Mouse (Mus musculus) neural tube, embryonic 13.5 days (tissue): Measurements from ENCODE around the gene Kdm6b. TPM values are rescaled to one million over a fixed set of nuclear protein-coding genes. Genes with fewer than 3 reads are reported as not detected.

ENCODE experiments used
- ATAC-seq: fragments of 200-750 bp; cut with Nextera tagmentation; 2 replicates; pipeline ENCODE4 v1.8.0; 2017; ENCODE audit warnings: low read depth, mild to moderate bottlenecking, moderate TSS enrichment, moderate library complexity
- H3K27ac ChIP-seq: fragments of 300-500 bp; sonication (generic); replicated peaks from 2 replicates; pipeline ENCODE4 v1.5.1; 2015; ENCODE audit warnings: moderate library complexity, mild to moderate bottlenecking, inconsistent platforms
- H3K27me3 ChIP-seq: fragments of 300-500 bp; sonication (generic); 2 replicates; pipeline ENCODE4 v1.6.1; 2015; ENCODE audit warnings: mild to moderate bottlenecking, inconsistent platforms
- H3K36me3 ChIP-seq: fragments of 300-500 bp; sonication (generic); 2 replicates; pipeline ENCODE4 v1.6.1; 2015; ENCODE audit warnings: mild to moderate bottlenecking, inconsistent platforms
- H3K4me1 ChIP-seq: fragments of 300-500 bp; sonication (generic); replicated peaks from 2 replicates; pipeline ENCODE4 v1.6.1; 2015; ENCODE audit warnings: inconsistent platforms
- H3K4me2 ChIP-seq: fragments of 300-500 bp; sonication (generic); 2 replicates; pipeline ENCODE4 v1.6.1; 2015; ENCODE audit warnings: inconsistent platforms, mild to moderate bottlenecking, moderate library complexity
- H3K4me3 ChIP-seq: fragments of 300-500 bp; sonication (generic); 2 replicates; pipeline ENCODE4 v1.5.1; 2015; ENCODE audit warnings: mild to moderate bottlenecking, inconsistent platforms
- H3K9ac ChIP-seq: fragments of 300-500 bp; sonication (generic); 2 replicates; pipeline ENCODE4 v1.6.1; 2015; ENCODE audit warnings: moderate library complexity, mild to moderate bottlenecking, inconsistent platforms
- H3K9me3 ChIP-seq: fragments of 300-500 bp; sonication (generic); 2 replicates; pipeline ENCODE4 v1.6.1; 2016; ENCODE audit warnings: inconsistent platforms
- WGBS: fragments of 180-500 bp; shearing (Covaris S2); methylation state at CpG from one replicate; pipeline ENCODE4 v1.1.7; 2015; 5-methylcytosine and 5-hydroxymethylcytosine counted together
- polyA plus RNA-seq: library from polyadenylated mRNA; unstranded; fragments of >200 nt; fragmentation: Nextera tagmentation; extraction: Ambion mirVana; gene quantifications from 2 replicates; pipeline ENCODE4 v1.2.1, GENCODE M21; 2015

Gene Kdm6b
- polyA plus RNA-seq, result 44.8 and 47.4 TPM in 2 replicates

DNA sequence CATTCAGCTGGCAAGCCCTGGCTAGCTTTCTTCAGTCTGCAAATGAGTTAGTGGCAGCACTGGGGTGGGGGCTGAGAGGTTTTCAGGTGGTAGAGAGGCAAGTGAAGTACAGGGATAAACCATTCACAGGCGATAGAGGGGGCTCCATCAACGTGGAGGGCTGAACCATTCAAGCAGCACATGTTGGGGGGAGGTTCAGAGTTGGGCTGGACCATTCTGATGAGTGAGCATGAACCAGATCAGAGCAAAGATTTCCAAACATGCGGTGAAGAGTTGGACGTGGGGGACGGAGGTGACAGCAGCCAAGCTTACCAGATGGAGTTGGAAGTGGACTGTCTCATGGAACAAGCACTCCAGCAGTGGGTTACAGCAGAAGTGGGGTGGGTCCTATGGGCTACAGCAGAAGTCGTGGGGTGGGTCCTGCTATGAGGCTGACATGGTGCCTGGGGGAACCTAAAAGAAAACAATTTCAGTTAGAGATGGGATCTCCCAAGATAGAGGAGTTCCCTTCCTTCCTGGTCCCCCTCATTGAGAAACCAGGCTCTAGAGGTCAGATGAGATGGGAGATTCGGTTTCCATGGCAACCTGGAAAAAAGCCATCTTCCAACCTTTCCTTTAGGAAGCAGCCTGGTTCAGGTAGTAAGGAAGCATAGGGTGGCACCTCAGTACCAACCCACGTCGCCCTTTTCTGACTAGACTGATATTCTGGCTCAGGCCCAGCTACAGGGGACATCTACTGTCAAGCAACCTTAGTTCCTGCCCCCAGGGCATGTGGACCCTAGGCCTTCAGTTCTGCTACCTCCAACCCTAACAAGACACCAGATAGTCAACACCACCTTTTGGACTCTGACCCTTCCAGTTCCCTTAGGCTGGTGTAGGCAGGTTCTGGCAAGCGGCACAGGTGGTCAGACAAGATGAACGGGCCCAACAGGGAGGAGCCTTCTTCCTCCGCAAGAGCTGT, at the start of gene Kdm6b:
Gene Kdm6b (minus strand): TSS at position 455 of the 961 bp plus-strand sequence.
- H3K9me3 ChIP-seq, result no peaks in the 10 kb centered on the region
- peak within 1 kb of the TSS; percentile 100 for H3K9ac ChIP-seq
- 34% methylated on average over 12 of the region's 12 CpGs for WGBS
- H3K4me3 ChIP-seq, result peak within 1 kb of the TSS; percentile 90
- no peaks in the 10 kb centered on the region for H3K27me3 ChIP-seq
- peak within 1 kb of the TSS; percentile 96 for H3K4me2 ChIP-seq
- ATAC-seq, result no peak
- H3K27ac ChIP-seq, result peak within 1 kb of the TSS; percentile 100
- peaks cover 18% of the 10 kb centered on the region for H3K36me3 ChIP-seq
- H3K4me1 ChIP-seq, result peaks cover 76% of the 10 kb centered on the region

GRCm38 (mm10) chr11:69461568-69461967, 48.1 kb upstream of the Kdm6b start:
- 81% methylated on average over 5 of the region's 5 CpGs for WGBS

GRCm38 (mm10) chr11:69459883-69460282, 46.4 kb upstream of the Kdm6b start:
- H3K4me1 ChIP-seq, result peaks cover 12% of the 10 kb centered on the region
- no peaks in the 10 kb centered on the region for H3K27me3 ChIP-seq
- no peak overlapping the region for H3K9ac ChIP-seq
- H3K4me3 ChIP-seq, result no peak overlapping the region
- 87% methylated on average over 4 of the region's 4 CpGs for WGBS
- no peaks in the 10 kb centered on the region for H3K9me3 ChIP-seq
- no peak overlapping the region for H3K27ac ChIP-seq
- ATAC-seq, result no peak
- no peaks in the 10 kb centered on the region for H3K36me3 ChIP-seq
- H3K4me2 ChIP-seq, result no peak overlapping the region

More at GRCm38 (mm10) chr11:69461568-69461967, 48.1 kb upstream of the Kdm6b start:
- H3K4me2 ChIP-seq, result no peak overlapping the region
- H3K4me3 ChIP-seq, result no peak overlapping the region
- no peak overlapping the region for H3K27ac ChIP-seq
- H3K36me3 ChIP-seq, result no peaks in the 10 kb centered on the region
- H3K9ac ChIP-seq, result no peak overlapping the region
- peaks cover 9% of the 10 kb centered on the region for H3K4me1 ChIP-seq
- H3K9me3 ChIP-seq, result no peaks in the 10 kb centered on the region
- no peak for ATAC-seq
- H3K27me3 ChIP-seq, result no peaks in the 10 kb centered on the region

DNA sequence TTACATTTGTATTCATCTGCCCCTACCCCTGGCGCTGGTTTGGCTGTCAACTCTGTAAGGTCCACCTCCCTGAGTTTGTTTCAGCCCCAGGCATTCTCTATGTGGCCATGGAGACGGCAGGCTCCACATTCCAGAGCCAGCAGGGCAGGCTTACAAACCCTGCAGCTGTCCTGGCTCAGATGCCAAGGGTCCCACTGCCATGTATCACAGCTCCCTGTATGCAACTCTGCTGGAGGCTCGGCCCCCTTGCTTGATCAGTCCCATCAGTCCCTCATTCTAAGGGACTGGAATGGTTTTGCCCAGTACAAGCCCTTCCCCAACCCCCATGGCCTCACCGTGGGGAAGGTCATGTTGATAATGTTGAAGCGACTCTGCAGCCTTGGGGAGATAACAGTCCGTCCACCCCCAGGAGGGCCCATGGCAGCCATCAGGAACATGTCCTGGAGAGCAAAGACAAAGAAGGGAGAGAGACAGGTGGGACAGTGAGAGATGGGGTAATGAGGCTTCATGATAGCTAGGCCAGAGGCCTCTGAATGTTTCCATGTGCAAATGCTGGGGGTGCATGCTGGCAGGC, 43.6 kb upstream of the Kdm6b start:
- Histone ChIP-seq H3K9me3 (no peaks in the 10 kb centered on the region), H3K4me1 (peaks cover 17% of the 10 kb centered on the region), H3K27me3 (no peaks in the 10 kb centered on the region), H3K9ac (no peak overlapping the region), H3K27ac (peak overlapping the region; percentile 59), H3K4me2 (no peak overlapping the region), H3K4me3 (no peak overlapping the region), H3K36me3 (no peaks in the 10 kb centered on the region)
- ATAC-seq, result peak; percentile 86; the same call in 1 of the 2 replicates
- whole genome bisulfite sequencing, result 25% methylated on average over 6 of the region's 6 CpGs

- ATAC-seq, result no peak
- Histone ChIP-seq H3K27me3 (no peaks in the 10 kb centered on the region), H3K4me2 (no peak overlapping the region), H3K36me3 (no peaks in the 10 kb centered on the region), H3K4me1 (peaks cover 23% of the 10 kb centered on the region), H3K9ac (no peak overlapping the region), H3K27ac (peak overlapping the region; percentile 38; the same call in 1 of the 2 replicates), H3K9me3 (no peaks in the 10 kb centered on the region), H3K4me3 (no peak overlapping the region)
- WGBS, result 57% methylated on average over 23 of the region's 23 CpGs
Observed at GRCm38 (mm10) chr11:69452114-69452867, 38.8 kb upstream of the Kdm6b start.

- H3K4me2 ChIP-seq, result no peak overlapping the region
Observed at GRCm38 (mm10) chr11:69447299-69447698, 33.8 kb upstream of the Kdm6b start.

GRCm38 (mm10) chr11:69443328-69443727, 29.9 kb upstream of the Kdm6b start:
- H3K27ac ChIP-seq, result no peak overlapping the region
- no peak overlapping the region for H3K9ac ChIP-seq
- H3K4me2 ChIP-seq, result no peak overlapping the region
- no peaks in the 10 kb centered on the region for H3K9me3 ChIP-seq
- no peaks in the 10 kb centered on the region for H3K27me3 ChIP-seq
- peaks cover 10% of the 10 kb centered on the region for H3K4me1 ChIP-seq
- ATAC-seq, result no peak
- WGBS, result 35% methylated on average over 5 of the region's 5 CpGs
- no peaks in the 10 kb centered on the region for H3K36me3 ChIP-seq
- no peak overlapping the region for H3K4me3 ChIP-seq

More at GRCm38 (mm10) chr11:69447299-69447698, 33.8 kb upstream of the Kdm6b start:
- Histone ChIP-seq H3K9me3 (no peaks in the 10 kb centered on the region), H3K4me3 (no peak overlapping the region), H3K4me1 (peaks cover 12% of the 10 kb centered on the region), H3K27ac (no peak overlapping the region), H3K27me3 (no peaks in the 10 kb centered on the region), H3K9ac (no peak overlapping the region), H3K36me3 (no peaks in the 10 kb centered on the region)
- no peak for ATAC-seq
- 70% methylated on average over 7 of the region's 7 CpGs for WGBS

DNA sequence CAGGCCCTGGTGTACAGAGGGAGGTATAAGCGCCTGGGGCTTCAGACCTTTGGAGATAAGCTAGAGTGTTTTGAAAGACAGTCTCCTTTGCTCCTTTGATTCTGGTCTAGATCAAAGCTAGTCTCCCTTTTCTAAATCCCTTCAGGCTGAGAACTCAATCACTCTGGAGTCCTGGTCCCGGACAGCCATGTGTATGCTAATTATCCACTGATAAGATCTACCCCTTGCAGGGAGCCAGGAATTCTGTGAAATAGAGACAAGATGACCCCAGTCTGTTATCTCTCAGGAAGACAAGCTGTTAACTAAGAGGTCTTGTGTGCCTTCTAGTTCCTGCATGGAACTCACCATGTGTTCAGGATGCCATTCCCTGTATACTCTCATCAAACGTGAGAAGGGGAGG, 23.8 kb upstream of the Kdm6b start:
- Histone ChIP-seq H3K27me3 (no peaks in the 10 kb centered on the region), H3K4me2 (no peak overlapping the region)
- 61% methylated on average over 3 of the region's 3 CpGs for WGBS

GRCm38 (mm10) chr11:69433189-69433588, 19.7 kb upstream of the Kdm6b start:
- peaks cover 9% of the 10 kb centered on the region for H3K4me1 ChIP-seq
- no peaks in the 10 kb centered on the region for H3K36me3 ChIP-seq
- H3K27ac ChIP-seq, result no peak overlapping the region
- H3K9ac ChIP-seq, result no peak overlapping the region
- H3K4me2 ChIP-seq, result no peak overlapping the region
- 57% methylated on average over 6 of the region's 6 CpGs for WGBS
- no peaks in the 10 kb centered on the region for H3K9me3 ChIP-seq
- ATAC-seq, result no peak
- H3K4me3 ChIP-seq, result no peak overlapping the region
- H3K27me3 ChIP-seq, result no peaks in the 10 kb centered on the region

More for the DNA sequence above, 23.8 kb upstream of the Kdm6b start:
- Histone ChIP-seq H3K9ac (no peak overlapping the region), H3K4me1 (peaks cover 3% of the 10 kb centered on the region), H3K36me3 (no peaks in the 10 kb centered on the region), H3K27ac (no peak overlapping the region), H3K9me3 (no peaks in the 10 kb centered on the region), H3K4me3 (no peak overlapping the region)
- ATAC-seq, result no peak

- no peaks in the 10 kb centered on the region for H3K9me3 ChIP-seq
- H3K4me1 ChIP-seq, result peaks cover 9% of the 10 kb centered on the region
- no peaks in the 10 kb centered on the region for H3K27me3 ChIP-seq
- no peak overlapping the region for H3K4me3 ChIP-seq
- H3K4me2 ChIP-seq, result no peak overlapping the region
- no peak overlapping the region for H3K27ac ChIP-seq
- no peak overlapping the region for H3K9ac ChIP-seq
- WGBS, result 80% methylated on average over 11 of the region's 11 CpGs
- ATAC-seq, result no peak
- H3K36me3 ChIP-seq, result no peaks in the 10 kb centered on the region
Observed at GRCm38 (mm10) chr11:69432640-69432982, 19.1 kb upstream of the Kdm6b start.

DNA sequence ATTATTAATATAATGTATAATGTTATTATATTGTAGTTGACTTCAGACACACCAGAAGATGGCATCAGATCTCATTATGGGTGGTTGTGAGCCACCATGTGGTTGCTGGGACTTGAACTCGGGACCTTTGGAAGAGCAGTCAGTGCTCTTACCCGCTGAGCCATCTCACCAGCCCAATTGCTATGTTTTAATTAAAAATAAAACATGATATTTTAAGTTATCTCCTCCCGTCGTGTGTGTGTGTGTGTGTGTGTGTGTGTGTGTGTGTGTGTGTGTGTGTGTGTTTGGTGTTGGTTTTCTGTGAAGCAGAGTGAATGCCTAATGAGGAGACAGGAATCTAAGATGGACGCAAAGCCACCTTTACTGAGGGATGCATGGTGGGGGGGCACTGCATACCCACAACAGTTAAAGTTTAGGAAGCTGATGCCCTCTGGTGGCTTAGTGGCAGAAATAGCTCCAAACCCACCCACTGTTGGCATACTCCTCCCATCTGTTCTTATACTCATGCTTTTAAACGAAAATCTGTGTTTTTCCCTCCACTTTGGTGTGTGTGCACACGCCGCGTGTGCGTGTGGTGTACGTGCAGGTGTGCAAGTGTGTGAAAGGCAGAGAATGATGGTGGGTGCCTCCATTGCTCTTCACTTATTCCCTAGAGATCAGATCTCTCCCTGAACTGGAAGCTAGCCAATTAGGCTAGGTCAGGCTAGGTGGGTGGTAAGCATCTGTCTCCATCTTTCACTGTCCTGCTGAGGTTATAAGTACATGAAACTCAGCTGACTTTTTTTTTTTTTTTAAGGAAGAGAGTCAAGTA, 18.6 kb upstream of the Kdm6b start:
- peaks cover 9% of the 10 kb centered on the region for H3K4me1 ChIP-seq
- peak overlapping the region; percentile 25 for H3K4me2 ChIP-seq
- H3K36me3 ChIP-seq, result no peaks in the 10 kb centered on the region
- no peaks in the 10 kb centered on the region for H3K27me3 ChIP-seq
- H3K27ac ChIP-seq, result no peak overlapping the region
- no peaks in the 10 kb centered on the region for H3K9me3 ChIP-seq
- H3K9ac ChIP-seq, result no peak overlapping the region
- WGBS, result 35% methylated on average over 11 of the region's 11 CpGs
- H3K4me3 ChIP-seq, result no peak overlapping the region
- peak; percentile 88 for ATAC-seq
